Mouse (Mus musculus): ENCODE data around the gene Ncoa4.
"Not testable (repeated sequence)": the region's sequence is repeated elsewhere in the genome, so short reads cannot be mapped to it uniquely, and the experiment has no call there.

The Ncoa4 gene

DNA sequence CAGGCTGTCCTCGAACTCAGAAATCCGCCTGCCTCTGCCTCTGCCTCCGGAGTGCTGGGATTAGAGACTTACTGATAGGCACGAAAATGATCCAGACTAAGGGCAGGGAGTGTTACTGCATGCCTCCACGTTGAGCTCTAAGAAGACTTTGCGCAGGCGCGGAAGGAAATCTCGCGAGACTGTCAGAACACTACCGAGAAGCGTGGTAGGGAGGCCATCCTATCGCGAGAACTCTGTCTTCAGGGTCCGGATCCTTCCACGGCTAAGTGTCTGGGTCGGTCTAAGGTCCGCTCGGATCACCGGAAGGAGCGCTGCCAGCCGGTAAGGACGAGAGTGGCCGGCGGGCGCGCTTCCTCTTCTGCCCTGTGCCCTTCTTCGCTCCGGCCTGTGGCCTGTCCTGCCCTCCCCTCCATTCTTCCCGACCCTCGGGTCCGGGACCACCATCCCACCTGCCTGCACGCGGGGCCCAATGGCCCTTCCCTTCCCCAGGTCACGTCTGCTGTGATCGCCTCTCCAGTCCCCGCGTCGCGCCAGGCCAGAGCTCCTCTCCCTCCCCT is at the start of gene Ncoa4:
Gene Ncoa4 (plus strand): TSS at position 176 of the 557 bp plus-strand sequence.
- peak; percentile 98 for DNase-seq (ENCODE audit: low spot score)

- not testable (repeated sequence) for DNase-seq (ENCODE audit: low spot score)
These were observed 47.5 kb upstream of the Ncoa4 start for GRCm38 (mm10) chr14:32112124-32112523.

GRCm38 (mm10) chr14:32120940-32121919 is 38.4 kb upstream of the Ncoa4 start:
- no peak for DNase-seq (ENCODE audit: low spot score)

GRCm38 (mm10) chr14:32121920-32122315 is 37.7 kb upstream of the Ncoa4 start:
- peak; percentile 12 for DNase-seq (ENCODE audit: low spot score)

DNA sequence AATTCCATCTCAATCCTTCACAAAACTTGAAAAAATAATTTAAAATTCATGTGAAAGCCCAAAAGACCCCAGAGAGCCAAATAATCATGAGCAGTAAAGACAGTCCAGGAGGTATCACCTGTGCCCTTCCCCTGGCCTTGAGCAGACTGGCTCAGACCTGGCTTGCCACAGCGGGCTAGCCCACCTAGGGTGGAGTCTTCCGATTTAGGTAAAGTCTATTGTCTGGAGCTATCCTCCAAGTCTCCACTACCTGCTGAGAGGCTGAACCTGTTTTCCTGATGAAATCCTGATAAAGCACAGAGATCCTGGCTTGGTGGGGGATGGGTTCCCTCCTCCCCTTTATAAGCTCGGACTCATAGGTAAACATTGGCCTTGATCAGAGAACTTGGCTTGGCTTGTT is 35.4 kb upstream of the Ncoa4 start:
- DNase-seq (ENCODE audit: low spot score): no peak

DNA sequence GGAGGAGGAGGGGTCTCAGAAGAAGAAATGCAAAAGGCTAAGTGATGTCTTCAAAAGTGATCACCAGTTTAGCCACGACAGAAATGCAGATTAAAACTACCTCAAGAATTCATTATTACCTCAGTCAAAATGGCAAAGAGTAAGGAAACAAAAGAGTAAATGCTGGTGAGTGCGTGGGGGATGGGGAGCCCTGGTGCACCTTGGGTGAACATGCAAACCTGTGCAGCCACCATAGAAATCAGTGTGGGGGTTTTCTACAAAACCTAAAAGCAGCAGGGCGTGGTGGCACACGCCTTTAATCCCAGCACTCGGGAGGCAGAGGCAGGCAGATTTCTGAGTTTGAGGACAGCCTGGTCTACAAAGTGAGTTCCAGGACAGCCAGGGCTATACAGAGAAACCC is 34.4 kb upstream of the Ncoa4 start:
- not testable (repeated sequence) for DNase-seq (ENCODE audit: low spot score)

GRCm38 (mm10) chr14:32128409-32128808 is 31.3 kb upstream of the Ncoa4 start:
- no peak for DNase-seq (ENCODE audit: low spot score)

GRCm38 (mm10) chr14:32131836-32132235 is 27.8 kb upstream of the Ncoa4 start:
- no peak for DNase-seq (ENCODE audit: low spot score)

GRCm38 (mm10) chr14:32134293-32134692 is 25.4 kb upstream of the Ncoa4 start:
- no peak for DNase-seq (ENCODE audit: low spot score)

DNA sequence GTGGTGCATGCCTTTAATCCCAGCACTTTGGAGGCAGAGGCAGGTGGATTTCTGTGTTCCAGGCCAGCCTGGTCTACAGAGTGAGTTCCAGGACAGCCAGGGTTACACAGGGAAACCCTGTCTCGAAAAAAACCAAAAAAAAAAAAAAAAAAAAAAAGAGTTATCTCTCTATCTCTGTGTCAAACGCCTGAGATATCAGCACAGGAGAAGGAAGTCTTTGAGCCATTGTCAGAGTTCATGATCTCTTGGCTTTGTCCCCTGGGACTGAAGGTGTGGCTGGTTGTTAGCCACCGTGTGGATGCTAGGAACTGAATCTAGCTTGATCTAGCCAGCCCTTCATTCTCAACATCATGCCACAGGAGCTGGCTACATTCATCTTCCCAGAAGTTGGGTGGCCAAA is 23.2 kb upstream of the Ncoa4 start:
- not testable (repeated sequence) for DNase-seq (ENCODE audit: low spot score)

- no peak for DNase-seq (ENCODE audit: low spot score)
These were observed 19.2 kb upstream of the Ncoa4 start for GRCm38 (mm10) chr14:32140359-32140965.

- no peak for DNase-seq (ENCODE audit: low spot score)
These were observed 17.9 kb upstream of the Ncoa4 start, which contains the start of gene Msmb for GRCm38 (mm10) chr14:32141723-32142122. Gene Msmb (plus strand): TSS chr14:32142023.

DNA sequence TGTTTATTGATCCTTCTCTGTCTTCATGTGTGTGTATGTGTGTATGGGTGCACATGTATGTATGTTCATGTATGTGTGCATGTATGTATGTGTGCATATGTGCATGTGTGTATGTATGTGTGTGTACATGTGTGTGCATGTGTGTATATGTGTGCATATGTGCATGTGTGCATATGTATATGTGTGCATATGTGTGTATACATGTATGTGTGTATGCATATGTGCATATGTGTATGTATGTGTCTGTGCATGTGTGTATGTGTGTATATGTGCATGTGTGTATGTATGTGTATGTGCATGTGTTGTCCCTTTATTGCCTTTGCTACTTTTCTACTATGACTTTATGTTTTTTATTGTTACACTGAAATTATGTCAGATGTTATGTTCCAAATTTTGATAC is 14.9 kb upstream of the Ncoa4 start:
- DNase-seq (ENCODE audit: low spot score): no peak

- DNase-seq (ENCODE audit: low spot score): no peak
These were observed 14.3 kb upstream of the Ncoa4 start for GRCm38 (mm10) chr14:32145401-32145800.

GRCm38 (mm10) chr14:32145809-32146511 is 13.7 kb upstream of the Ncoa4 start:
- DNase-seq (ENCODE audit: low spot score): no peak

DNA sequence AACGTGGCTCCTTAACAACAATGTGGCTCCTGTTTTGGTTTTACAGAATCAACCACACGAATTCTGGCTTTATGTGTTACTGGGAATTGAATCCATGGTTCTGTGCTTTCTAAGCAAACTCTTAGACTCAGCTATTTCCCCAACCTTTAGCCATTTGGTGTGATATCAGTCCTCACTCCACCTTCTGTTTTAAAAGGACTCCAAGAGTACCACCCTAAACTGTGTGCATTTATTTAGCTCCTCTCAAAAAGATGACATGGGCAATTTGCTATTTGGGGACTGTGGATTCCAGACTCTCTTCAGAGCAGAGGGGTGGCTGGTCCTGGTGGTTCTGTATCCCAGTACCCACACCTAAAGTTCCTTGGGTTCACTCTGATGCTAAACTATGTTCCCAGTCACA is 13.1 kb upstream of the Ncoa4 start:
- DNase-seq (ENCODE audit: low spot score): no peak

DNA sequence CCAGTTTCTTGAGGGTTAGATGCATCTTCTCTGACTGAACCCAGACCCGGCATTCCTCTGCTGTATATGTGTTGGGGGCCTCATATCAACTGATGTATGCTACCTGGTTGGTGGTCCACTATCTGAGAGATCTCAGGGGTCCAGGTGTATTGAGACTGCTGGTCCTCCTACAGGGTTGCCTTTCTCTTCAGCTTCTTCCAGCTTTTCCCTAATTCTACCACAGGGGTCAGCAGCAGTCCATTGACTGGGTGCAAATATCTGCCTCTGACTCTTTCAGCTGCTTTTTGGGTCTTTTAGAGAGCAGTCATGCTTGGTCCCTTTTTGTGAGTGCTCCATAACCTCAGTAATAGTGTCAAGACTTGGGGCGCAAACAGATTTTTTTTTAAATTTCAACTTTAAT is 8.8 kb upstream of the Ncoa4 start:
- no peak for DNase-seq (ENCODE audit: low spot score)

DNA sequence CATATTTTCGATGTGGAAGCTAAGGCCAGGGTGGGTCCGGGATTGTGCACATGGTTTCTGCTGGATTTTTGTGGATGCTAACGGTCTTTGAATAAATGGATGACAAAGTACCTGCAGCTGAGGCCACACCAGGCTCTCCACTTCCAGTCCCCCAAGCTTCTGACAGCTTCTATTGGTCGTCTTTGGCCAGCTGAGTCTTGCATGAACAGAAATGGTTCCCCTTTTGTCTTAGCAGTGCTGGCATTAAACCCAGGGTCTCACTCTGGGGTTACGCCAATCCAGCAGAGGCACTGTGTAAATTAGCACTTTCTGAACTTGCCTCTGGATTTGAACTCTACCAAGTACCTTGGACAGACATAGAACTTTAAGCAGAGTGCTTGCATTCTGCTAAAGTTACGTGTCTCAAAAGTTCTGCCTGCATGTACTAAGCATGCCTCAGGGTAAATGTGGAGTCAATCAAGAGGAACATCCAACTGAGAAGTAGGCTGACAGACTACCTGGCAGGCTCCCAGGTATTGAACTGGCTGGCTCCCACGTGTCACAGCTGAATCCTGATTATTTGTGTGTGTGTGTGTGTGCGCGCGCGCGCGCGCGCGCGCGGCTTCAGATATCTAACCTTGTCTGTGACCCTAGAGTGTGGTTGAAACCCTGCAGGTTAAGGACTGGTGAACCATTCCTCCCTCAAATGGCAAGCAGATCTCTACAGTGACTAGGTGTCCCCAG is 7.3 kb upstream of the Ncoa4 start:
- no peak for DNase-seq (ENCODE audit: low spot score)

- DNase-seq (ENCODE audit: low spot score): no peak
These were observed 6.5 kb upstream of the Ncoa4 start for GRCm38 (mm10) chr14:32153156-32153555.

DNA sequence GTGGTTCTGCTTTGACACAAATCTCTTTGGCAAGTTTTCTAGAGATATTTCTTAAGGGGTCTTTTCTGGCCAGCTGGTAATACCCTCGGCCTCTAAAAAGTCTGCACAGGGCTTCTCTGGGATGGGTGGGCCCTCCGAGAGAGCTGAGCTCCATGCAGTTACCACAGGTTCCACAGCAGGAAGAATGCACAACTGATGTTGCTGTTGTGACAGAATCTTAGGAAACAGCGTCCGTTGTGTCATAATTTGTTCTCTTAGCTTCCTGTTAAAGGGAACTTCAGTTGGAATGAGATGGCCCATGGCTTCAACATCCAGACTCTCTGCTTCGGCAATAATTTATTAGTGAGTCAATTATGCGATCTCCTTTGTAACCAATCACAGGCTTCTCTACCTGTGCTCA is 4.9 kb upstream of the Ncoa4 start:
- no peak for DNase-seq (ENCODE audit: low spot score)

DNA sequence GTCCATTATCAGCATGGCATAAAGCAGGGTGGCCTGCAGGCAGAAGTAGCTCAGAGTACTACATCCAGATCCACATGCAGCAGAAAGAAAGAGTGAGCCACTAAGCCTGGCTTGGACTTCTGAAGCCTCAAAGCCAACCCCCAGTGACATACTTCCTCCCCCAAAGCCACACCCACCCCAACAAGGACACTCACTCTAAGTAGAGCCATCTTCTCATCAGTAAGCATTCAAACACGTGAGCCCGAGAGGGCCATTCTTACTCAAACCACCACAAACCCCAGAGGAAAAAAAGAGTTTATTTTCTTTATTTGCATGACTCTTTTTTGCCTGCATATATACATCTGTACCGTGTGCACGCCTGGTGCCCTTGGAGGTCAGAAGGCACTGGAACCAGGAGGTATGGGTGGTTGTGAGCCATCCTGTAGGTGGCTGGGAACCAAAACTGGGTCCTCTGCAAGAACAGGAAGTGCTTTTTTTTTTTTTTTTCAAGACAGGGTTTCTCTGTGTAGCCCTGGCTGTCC is 455 bp upstream of the Ncoa4 start:
- DNase-seq (ENCODE audit: low spot score): no peak
